Mouse (Mus musculus) cerebral cortex, adult 2 months (tissue): ENCODE measurements around the gene Tbx15.

Source experiments
- WGBS: fragments of 180-500 bp; shearing (Covaris S2); methylation state at CpG from one replicate; pipeline ENCODE4 v1.1.7; 2018; 5-methylcytosine and 5-hydroxymethylcytosine counted together

The Tbx15 gene

GRCm38 (mm10) chr3:99240213-99240720 is at the start of gene Tbx15:
TSS of gene Tbx15 (plus strand) at chr3:99240381.
- WGBS = 3% methylated on average over 20 of the region's 20 CpGs

DNA sequence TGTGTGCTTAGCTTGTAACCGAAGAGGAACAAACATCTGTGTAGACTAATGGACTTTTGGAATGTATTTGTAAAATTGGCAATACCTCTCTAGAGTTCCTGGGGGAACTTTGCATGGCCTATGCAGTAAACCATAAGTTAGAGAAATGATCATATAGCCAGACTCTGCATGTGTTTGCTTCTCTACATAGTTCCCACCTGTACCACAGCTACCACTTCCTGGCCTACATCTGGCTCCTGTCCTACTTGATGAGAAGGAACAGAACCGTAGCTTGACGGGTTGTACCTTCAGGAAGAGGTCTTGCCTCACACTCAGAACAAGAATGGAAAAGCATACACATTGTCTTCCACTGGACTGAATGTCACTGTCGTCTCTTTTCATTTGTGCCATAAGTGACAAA is 46.6 kb upstream of the Tbx15 start:
- 67% methylated on average over 4 of the region's 4 CpGs for WGBS

GRCm38 (mm10) chr3:99208416-99208815 is 31.8 kb upstream of the Tbx15 start:
- 88% methylated on average over 1 of the region's 1 CpGs for WGBS

- WGBS = 65% methylated on average over 14 of the region's 14 CpGs
Measured at GRCm38 (mm10) chr3:99211105-99211698, 29.0 kb upstream of the Tbx15 start.

DNA sequence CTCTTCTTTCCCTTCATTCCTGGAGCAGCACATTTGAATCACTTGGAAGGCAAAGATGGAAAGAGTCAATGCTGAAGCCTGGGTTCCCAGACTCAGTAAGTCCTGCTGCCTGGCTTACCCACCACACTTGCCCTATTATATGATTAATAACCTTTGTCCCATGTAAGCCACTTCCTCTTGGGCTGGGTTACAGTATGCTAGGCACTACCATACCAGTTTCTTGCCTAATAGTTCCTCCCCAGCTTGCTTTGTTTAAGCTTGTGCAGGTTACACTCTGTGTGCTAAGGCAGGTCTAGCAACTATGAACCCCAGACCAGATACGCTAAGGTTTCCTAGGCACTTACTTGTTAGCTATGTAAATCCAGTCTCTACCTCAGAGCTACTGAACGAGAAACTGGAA is 12.4 kb upstream of the Tbx15 start:
- WGBS = 82% methylated on average over 2 of the region's 2 CpGs

DNA sequence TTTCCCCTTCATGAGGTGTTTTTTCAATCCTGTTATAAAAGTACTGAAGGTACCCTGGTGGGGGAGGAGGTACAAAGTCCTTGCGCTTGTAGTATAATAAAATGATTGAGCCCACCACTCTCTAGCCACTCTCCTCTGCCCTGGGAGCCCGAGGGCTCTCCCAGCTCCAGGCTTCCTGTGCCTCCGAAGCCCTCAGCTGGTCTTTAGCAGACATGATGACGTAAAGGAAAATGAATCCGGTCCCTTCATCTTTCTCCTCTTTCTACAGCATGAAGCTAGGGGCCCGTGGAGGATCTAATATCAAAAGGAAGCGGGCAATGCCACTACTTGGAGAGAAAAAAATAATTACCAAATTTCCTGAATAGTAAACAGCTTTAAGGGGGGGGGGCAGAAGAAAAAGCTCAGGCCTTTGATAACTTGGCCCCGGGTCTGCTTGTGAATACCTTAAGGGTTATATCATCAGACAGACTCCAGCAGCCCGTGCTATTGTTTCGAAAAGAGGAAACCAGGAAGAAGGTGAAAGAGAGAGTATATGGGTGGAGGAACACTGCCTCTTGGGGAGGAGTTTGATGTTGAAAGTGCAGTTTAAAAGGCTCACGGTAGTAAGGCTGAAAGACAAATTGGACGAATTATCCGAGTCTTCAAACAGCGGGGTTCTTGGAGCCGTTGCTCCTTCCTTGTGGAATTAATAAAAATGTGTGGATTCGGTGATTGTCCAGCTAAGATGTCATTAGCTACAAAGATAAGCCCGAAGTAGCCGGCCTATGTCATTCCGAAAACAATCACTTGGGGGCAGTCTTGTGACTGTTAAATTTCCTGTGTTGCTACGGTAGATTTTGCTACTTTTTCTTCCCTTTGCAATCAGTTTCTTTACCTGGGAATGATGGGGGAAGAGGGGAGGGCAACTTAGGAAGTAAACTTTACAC is 6.5 kb upstream of the Tbx15 start:
- WGBS = 11% methylated on average over 20 of the region's 20 CpGs

GRCm38 (mm10) chr3:99234319-99234869 is 5.8 kb upstream of the Tbx15 start:
- WGBS = 8% methylated on average over 17 of the region's 17 CpGs

DNA sequence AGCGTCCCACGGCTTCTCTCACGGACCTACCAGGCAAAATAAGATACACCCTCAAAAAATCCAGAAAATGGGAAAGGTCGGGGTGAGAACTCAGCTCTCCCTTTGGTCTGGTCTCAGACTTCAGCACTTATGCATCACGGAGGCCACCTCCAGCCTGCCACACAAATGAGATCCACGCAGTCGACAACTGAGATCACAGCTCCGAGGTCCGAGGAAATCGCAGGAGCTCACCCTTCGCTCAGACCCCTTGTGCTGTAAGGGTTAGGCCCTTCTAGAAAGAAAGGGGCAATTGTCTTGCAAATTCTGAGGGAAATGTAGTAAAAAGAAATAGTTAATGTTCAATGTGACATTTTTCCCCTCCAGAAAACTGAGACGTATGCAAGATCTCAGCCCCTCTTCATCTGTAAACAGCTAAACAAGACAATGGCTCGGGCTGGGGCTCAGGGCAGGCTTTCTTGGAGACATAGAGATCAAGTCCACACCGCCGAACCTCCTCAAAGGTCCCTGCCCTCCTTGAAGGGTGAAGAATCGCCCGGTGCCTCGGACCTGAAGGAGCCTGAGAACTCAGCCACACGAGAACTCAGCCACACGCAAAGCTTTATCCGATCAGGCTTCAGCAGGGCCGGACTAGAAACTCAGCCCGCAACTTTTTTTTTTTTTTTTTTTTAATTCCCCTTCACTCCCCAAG is 4.9 kb upstream of the Tbx15 start:
- WGBS = 12% methylated on average over 23 of the region's 23 CpGs

GRCm38 (mm10) chr3:99235804-99236755 is 4.1 kb upstream of the Tbx15 start:
- 14% methylated on average over 18 of the region's 18 CpGs for WGBS

DNA sequence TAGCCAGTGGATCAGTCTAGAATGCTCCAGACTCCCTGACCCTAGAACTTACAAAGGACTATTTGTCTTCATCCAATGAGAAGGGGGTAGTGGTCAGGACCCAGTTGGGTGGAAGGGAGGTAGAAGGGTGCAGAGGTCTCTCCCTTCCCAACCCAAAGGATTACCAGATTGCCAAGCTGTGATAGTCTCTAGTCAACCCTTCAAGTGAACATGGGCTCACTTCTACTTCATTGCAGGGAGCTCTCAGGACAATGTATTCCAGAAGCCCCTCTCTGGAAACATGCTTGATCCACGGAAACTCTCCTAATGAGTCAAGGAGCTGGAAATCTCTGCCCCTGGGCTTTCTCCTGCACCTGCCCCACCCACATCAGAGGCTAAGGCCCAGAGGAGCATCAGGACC is 1.5 kb upstream of the Tbx15 start:
- WGBS = 31% methylated on average over 1 of the region's 1 CpGs

DNA sequence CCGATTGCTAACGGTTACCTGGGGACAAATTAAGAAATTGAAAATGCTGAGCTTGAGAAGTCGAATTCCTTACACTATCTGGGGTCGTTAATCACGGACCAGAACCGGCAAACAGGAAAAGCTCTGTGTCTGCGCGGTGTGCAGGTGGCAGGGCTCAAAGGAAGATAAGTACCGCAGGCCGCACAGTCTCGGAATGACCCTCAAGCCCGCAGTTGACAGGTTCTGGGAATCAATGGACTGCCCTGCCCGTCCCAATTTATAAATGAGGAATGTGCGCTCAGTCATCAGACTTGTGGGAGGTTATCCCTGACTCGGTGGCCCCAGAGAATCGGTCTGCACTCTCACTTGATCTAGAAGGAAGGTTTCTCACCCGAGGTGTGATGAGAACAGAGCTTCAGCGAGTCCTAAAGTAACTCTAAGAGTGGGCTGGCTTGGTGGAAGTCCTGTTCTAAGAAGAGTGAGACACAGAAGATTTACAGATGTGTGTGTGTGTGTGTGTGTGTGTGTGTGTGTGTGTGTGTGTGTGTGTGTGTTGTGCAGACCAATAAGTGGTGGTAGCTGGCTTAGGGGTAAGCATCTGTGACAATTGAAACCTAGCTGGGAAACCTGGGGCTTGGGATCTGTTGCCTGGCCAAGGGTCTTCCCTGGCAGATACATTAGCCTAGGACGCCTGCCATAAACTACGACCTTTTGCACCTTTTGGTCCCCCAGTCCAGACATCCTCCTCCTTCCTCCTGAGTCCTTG is 708 bp upstream of the Tbx15 start:
- 12% methylated on average over 20 of the region's 20 CpGs for WGBS

GRCm38 (mm10) chr3:99240811-99241738 is 894 bp downstream of the Tbx15 start:
- WGBS = 2% methylated on average over 50 of the region's 50 CpGs

DNA sequence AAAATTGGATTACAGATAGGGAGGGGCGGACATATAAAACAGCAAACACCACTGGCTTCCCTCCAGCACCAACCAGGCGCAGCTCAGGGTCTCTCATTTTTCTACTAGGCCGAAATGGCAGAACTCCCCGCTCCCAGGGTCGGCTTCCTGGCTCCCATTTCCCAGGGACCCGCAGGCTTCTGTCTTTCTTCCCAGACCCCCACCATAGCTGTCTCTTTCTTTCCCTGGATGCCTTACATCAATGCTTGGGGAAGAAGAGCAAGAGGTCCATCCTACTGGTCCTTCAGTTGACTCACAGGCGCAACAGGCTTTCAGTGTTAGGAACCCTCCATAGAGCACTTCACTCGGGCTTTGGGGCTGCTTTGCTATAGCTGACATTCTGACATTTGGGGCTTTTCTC is 2.3 kb downstream of the Tbx15 start:
- WGBS = 23% methylated on average over 8 of the region's 8 CpGs

GRCm38 (mm10) chr3:99245341-99245740 is 5.2 kb downstream of the Tbx15 start:
- WGBS = 23% methylated on average over 3 of the region's 3 CpGs

DNA sequence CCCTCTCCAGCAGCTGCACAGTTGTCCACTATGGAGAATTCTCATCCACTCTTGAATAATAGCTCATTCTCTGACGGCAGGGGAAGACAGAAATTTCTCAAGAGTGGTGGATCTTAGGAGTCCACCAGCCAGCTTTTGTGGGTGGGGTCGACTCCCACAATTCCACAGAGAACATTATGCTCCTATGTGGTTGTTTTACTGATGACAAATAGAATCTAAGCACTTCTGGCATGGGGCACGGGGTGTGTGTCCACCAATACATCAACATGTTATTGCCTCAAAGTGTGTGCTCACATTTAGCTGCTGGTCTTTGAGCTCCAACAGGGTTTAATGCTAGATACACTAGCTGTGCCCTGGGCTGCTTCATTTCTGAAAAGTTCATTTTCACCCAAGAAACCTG is 6.4 kb downstream of the Tbx15 start:
- WGBS = 42% methylated on average over 3 of the region's 3 CpGs

GRCm38 (mm10) chr3:99247586-99247985 is 7.4 kb downstream of the Tbx15 start:
- 9% methylated on average over 4 of the region's 4 CpGs for WGBS

- 7% methylated on average over 28 of the region's 28 CpGs for WGBS
Measured at GRCm38 (mm10) chr3:99247996-99248801, 8.0 kb downstream of the Tbx15 start.
